Mouse (Mus musculus): ENCODE data around the gene Kcnab2.

GRCm38 (mm10) chr4:152490311-152490710, 12.6 kb upstream of the Kcnab2 start:
- TF ChIP-seq POLR2A (IDR thresholded peaks at IDR 0.05; ENCODE audit: control insufficient read depth, extremely low read depth, insufficient read depth, low read length, poor library complexity): no peak
- no peak for TF ChIP-seq CTCF (IDR thresholded peaks at IDR 0.05; ENCODE audit: borderline replicate concordance, control insufficient read depth, extremely low read depth, insufficient read depth, low read length, poor library complexity)
